Mouse (Mus musculus): ENCODE measurements around the gene Hpse2. TPM values are rescaled to one million over a fixed set of nuclear protein-coding genes. Genes with fewer than 3 reads are reported as not detected.

The Hpse2 gene
- total RNA-seq, 2 experiments from 2014 or later = 0.75 to 1.0 TPM

- DNase-seq (ENCODE audit: low spot score in 2 of 2) = no peak
Observed at GRCm38 (mm10) chr19:42977938-42978337, 410.2 kb downstream of the Hpse2 start.

- DNase-seq (ENCODE audit: low spot score in 2 of 2) = no peak
Observed at GRCm38 (mm10) chr19:42973740-42974139, 414.4 kb downstream of the Hpse2 start.

GRCm38 (mm10) chr19:42965171-42965570 is 423.0 kb downstream of the Hpse2 start:
- DNase-seq (ENCODE audit: low spot score in 2 of 2) = no peak

- no peak for DNase-seq (ENCODE audit: low spot score in 2 of 2)
Observed at GRCm38 (mm10) chr19:42948114-42948636, 440.0 kb downstream of the Hpse2 start.

- no peak for DNase-seq (ENCODE audit: low spot score in 2 of 2)
Observed at GRCm38 (mm10) chr19:42937544-42937943, 450.6 kb downstream of the Hpse2 start.

- no peak for DNase-seq (ENCODE audit: low spot score in 2 of 2)
Observed at GRCm38 (mm10) chr19:42936661-42937193, 451.4 kb downstream of the Hpse2 start.

GRCm38 (mm10) chr19:42929702-42930101 is 458.5 kb downstream of the Hpse2 start:
- no peak for DNase-seq (ENCODE audit: low spot score in 2 of 2)

GRCm38 (mm10) chr19:42928271-42928670 is 459.9 kb downstream of the Hpse2 start:
- no peak for DNase-seq (ENCODE audit: low spot score in 2 of 2)

- DNase-seq (ENCODE audit: low spot score in 2 of 2) = no peak
Observed at GRCm38 (mm10) chr19:42922610-42923009, 465.5 kb downstream of the Hpse2 start.

- DNase-seq (ENCODE audit: low spot score in 2 of 2) = no peak
Observed at GRCm38 (mm10) chr19:42913703-42914102, 474.5 kb downstream of the Hpse2 start.

GRCm38 (mm10) chr19:42909719-42910118 is 478.4 kb downstream of the Hpse2 start:
- DNase-seq (ENCODE audit: low spot score in 2 of 2) = no peak

- DNase-seq (ENCODE audit: low spot score in 2 of 2) = no peak
Observed at GRCm38 (mm10) chr19:42908553-42908952, 479.6 kb downstream of the Hpse2 start.

- DNase-seq (ENCODE audit: low spot score in 2 of 2) = no peak
Observed at GRCm38 (mm10) chr19:42906328-42906727, 481.8 kb downstream of the Hpse2 start.

GRCm38 (mm10) chr19:42904726-42905125 is 483.4 kb downstream of the Hpse2 start:
- no peak for DNase-seq (ENCODE audit: low spot score in 2 of 2)

GRCm38 (mm10) chr19:42904240-42904639 is 483.9 kb downstream of the Hpse2 start:
- DNase-seq (ENCODE audit: low spot score in 2 of 2) = no peak

GRCm38 (mm10) chr19:42903840-42904239 is 484.3 kb downstream of the Hpse2 start:
- DNase-seq (ENCODE audit: low spot score in 2 of 2) = no peak

GRCm38 (mm10) chr19:42902410-42903021 is 485.6 kb downstream of the Hpse2 start:
- peak; percentile 45 to 57 for DNase-seq (ENCODE audit: low spot score in 2 of 2)

- DNase-seq (ENCODE audit: low spot score in 2 of 2) = no peak
Observed at GRCm38 (mm10) chr19:42891599-42891998, 496.6 kb downstream of the Hpse2 start.

GRCm38 (mm10) chr19:42877653-42878052 is 510.5 kb downstream of the Hpse2 start:
- no peak for DNase-seq (ENCODE audit: low spot score in 2 of 2)

GRCm38 (mm10) chr19:42876563-42876962 is 511.6 kb downstream of the Hpse2 start:
- DNase-seq (ENCODE audit: low spot score in 2 of 2) = no peak

GRCm38 (mm10) chr19:42869663-42870530 is 518.3 kb downstream of the Hpse2 start:
- DNase-seq (ENCODE audit: low spot score in 2 of 2) = no peak

Data from layer of hippocampus, postnatal 10 days (tissue).